Mouse (Mus musculus): ENCODE measurements at regions not wholly inside any gene's neighbourhood (a gene's known extent, or its start where the extent isn't known, plus 50 kb on each side); places are given as distances from the start of the nearest gene placed in this dataset.

GRCm38 (mm10) chr2:114454901-114455300 is 199.9 kb downstream of the Dph6 start:
- peak in 1 of 2 experiments; percentile 3 for DNase-seq

DNA sequence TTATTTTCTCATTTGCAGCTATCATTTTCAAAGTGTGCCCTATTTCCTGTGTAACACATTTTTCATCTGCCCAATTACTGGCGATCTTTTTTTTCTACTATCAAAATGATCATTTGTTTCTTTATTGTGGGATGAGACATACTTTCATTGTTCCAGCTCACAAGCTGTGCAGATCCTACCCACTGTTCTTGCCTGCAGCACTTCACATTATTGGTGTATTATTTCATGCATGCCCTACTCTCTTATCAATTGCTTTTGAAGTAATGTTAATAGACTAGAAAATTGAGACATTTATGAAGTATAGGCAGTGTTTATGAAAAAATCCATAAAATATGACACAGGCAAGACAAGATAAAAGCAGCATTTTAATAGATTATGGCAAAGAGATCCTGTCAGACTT is 204.6 kb downstream of the Dph6 start:
- DNase-seq, result no peak

- peak; percentile 4 to 12 for DNase-seq
Observed at GRCm38 (mm10) chr2:114443801-114444200, 211.0 kb downstream of the Dph6 start.

GRCm38 (mm10) chr2:114440943-114441342 is 213.8 kb downstream of the Dph6 start:
- DNase-seq, result no peak

- DNase-seq, result no peak
Observed at GRCm38 (mm10) chr2:114439668-114440067, 215.1 kb downstream of the Dph6 start.

DNA sequence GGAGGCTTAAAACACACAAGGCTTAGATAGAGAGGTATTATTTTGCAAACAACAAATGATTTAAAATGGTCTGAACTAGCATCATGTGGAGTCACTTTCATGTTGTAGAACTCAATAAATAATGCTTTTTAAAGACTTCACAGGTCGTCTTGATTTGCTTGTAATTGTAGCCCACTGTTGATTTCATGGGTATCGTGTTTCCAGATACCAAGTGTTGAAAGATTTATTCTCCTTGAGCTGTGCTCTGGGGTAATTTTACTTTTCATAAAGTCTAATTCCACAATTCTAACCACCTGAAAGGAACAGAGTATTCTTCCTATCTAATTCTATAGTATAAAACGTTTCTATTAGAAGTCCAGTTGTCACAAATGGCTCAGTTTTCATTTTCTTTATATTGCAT is 216.7 kb downstream of the Dph6 start:
- no peak for DNase-seq

DNA sequence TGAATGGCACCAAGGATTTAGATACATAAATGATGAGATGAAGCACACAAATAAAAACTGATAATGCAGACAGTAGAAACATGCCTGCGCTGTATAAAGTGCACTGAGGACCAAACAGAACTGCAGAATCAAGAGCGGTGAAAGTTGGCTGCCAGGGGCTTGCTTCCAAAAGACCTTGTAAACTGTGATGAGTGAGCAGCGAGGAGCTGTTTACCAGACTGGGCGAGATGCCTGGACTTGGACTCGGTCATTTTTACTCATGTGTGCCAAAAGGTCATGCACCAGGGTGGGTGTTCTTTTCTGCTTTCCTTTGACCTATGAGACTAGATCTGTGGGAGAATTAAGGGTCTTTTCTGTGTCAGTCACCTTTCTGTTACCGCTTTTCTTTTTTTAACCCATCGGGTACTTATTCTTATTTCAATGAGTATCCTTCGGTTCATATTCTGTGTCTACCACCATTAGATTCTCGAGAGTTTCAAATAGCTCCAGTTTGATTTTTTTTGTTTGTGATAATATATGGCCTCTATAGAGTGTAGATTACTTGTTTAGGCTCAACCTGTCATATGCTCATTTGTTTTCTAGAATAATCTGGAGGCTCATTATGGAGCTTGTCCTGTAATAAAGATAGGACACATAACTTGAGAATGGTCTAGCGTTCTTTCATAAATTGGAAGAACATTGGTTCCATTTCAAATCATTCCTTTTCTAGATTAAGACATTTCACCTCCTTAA is 226.3 kb upstream of the Zfp770 start:
- DNase-seq, result peak; percentile 34 to 46

DNA sequence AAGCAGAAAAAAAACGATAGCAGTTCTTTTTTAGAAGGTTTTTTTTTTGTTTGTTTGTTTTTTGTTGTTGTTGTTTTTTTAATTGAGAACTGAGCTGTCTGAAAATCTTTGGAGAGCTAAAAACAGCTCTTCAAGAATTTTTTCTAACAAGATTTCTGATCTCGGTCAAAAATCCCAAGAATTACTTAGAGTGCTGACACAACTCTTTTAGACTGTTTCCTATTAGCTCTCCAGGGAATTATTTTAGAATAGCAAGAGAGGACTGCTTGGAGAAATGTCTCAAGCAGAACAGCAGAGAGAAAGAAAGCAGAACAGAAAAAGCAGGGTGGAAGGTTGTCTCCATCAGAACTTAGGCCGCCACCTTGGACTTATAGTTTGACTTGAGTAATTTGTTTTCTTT is 218.1 kb upstream of the Zfp770 start:
- no peak for DNase-seq

DNA sequence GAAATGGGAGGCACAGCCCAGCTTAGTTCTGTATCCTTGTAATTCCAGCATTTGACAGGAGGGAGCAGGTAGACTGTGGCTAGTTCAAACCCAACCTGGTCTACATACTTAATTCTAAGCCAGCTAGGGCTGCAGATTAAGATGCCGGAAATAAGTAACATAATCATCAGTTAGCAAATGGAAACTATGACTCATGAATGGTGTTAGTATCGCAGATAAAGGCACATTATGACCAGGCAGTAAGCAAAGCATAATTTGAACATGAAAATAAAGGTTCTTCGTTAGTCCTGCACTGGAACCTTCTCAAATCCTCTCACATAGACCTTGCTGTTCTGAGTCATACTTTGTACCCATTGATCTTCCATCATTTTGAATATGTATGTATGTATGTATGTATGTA is 211.7 kb upstream of the Zfp770 start:
- DNase-seq, result no peak

GRCm38 (mm10) chr2:114411940-114412715 is 210.9 kb upstream of the Zfp770 start:
- DNase-seq, result no peak

- no peak for DNase-seq
Observed at GRCm38 (mm10) chr2:114410717-114411116, 209.4 kb upstream of the Zfp770 start.

- DNase-seq, result no peak
Observed at GRCm38 (mm10) chr2:114409542-114409941, 208.3 kb upstream of the Zfp770 start.

DNA sequence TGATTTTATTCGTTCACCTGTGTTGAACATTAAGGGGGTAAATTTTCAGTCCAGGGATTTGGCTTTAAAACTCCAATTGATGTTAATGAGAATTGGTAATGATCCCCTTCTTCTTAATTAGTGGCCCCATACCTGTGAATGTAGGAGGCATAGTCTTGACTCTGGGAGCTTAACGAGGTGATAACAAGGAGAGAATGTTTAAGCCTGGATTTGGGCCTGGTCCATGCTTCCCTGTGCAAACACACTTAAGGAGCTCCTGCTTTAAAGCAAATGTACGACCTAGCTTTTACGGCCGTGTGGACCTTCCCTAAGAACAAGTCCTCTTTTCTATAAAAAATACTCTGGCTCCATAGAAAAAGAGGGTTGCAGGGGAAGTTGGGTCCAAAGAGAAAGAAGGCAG is 206.1 kb upstream of the Zfp770 start:
- no peak for DNase-seq

- no peak for DNase-seq
Observed at GRCm38 (mm10) chr2:114384566-114384965, 183.3 kb upstream of the Zfp770 start.

GRCm38 (mm10) chr2:114378844-114379533 is 177.7 kb upstream of the Zfp770 start:
- DNase-seq, result no peak

DNA sequence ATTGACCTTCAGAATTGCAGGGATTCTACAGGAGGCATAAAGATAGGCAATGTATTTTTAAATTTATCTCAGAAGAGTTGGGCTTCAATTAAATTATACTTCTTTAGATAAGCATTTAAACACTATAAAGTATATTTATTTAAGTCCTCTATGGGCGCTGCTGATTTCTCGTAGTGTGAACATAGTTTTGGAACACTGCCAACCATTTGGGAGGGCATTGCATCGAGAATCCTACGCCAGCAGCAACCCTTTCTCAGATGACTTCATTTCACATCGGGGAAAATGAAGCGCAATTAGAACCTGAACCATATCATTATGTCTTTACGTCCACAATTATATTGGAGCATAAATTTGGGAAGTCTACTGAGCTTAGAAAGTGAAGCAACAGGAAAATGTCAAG is 172.2 kb upstream of the Zfp770 start:
- DNase-seq, result no peak

- DNase-seq, result peak; percentile 13 to 23
Observed at GRCm38 (mm10) chr2:114353876-114354275, 152.6 kb upstream of the Zfp770 start.

DNA sequence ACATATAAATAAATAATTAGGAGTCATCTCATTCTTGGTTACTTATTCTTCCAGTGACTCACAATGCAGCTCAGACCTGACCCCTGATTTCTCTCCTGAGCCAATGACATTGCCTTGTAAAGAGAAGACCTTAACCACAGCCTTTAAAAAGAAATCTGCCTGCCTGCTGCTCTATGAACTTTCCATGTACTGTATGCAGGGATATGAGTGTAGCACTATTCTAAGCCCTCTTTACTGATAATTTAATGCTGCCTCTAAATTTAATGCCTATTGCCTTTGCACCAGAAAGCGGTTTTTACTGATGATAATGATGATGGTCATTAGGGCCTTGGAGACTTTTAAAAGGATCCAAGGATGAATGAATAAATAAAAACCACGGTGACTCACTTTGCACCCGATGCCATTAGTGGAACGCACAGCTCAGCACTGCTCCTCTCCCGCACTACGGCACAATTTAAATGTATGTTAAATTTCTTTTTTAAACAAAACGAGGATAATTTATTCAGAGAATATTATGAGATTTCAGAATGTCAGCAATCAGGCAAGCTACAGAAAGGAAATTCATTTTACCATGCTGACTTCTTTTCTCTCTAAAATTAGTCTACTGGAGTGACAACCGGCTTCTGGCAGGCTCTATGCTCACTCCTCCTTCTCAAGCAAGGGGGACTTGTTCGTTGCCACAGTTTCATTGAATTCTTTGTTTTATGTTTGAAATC is 139.5 kb upstream of the Zfp770 start:
- no peak for DNase-seq

- peak; percentile 53 to 64 for DNase-seq
Observed at GRCm38 (mm10) chr2:114301746-114302145, 100.5 kb upstream of the Zfp770 start.

- no peak for DNase-seq
Observed at GRCm38 (mm10) chr2:114295110-114295509, 93.8 kb upstream of the Zfp770 start.

DNA sequence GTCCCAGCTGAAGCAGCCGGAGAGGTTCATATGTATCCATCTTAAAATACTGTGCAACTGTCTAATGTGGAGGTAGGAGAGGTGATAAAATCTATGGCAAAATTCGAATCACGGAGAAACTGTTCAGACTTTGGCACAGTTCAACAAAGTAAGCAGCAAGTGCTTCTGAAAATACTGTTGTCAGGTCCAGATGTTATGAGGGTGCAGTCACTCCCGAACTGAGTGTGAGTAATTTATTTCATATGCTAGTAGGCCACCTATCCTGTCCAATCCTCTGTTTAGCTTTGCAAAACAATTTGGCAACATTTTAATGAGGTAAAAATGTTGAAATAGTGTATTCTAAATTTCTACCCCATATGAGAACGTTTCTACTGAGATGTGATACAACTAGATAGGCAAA is 90.1 kb upstream of the Zfp770 start:
- no peak for DNase-seq

GRCm38 (mm10) chr2:114275536-114275935 is 74.3 kb upstream of the Zfp770 start:
- no peak for DNase-seq

All from kidney, postnatal 4 days (tissue).